Comparison of ENCODE assay signal across 12 mouse cellular contexts in genomic region chr11:54833833-54834232, GRCm38 (mm10). TPM values are rescaled to one million over a fixed set of nuclear protein-coding genes. Genes with fewer than 3 reads are reported as not detected.
DNase-seq lines count a peak whose midpoint lies in the region; ATAC-seq lines count a peak whose summit lies in the region.
"Had no signal": no experiment of that assay in that cellular context is flagged by ENCODE, and none has a peak within 500 bp of the region (broad histone marks: within the 10 kb centered on the region; RNA-seq: fewer than 3 reads in every experiment).

No protein-coding gene starts in this region.

- peak; percentile 88 for ATAC-seq in frontal cortex, adult (ENCODE audit: low TSS enrichment)
- ATAC-seq: intestine, embryonic 15.5 days had no signal

- DNase-seq in frontal cortex, postnatal 25 days (ENCODE audit: low spot score in 2 of 2): peak; percentile 42 to 61
- DNase-seq in layer of hippocampus, postnatal 25 days (ENCODE audit: extremely low spot score in 1 of 2, low spot score in 1 of 2): peak; percentile 36 to 44
- peak; percentile 56 to 79 for DNase-seq in right cerebral cortex, postnatal 10 days (ENCODE audit: low spot score in 2 of 2)
- DNase-seq in neural tube, embryonic 10.5 days (ENCODE audit: extremely low spot score, low spot score): no peak
- no peak for DNase-seq in retina, embryonic 14.5 days (ENCODE audit: low spot score)
- no peak for DNase-seq in heart, postnatal 4 days
- DNase-seq: adrenal gland, adult 8-10 months; kidney, postnatal 25 days; midbrain, embryonic 14.5 days; spleen, adult 18-20 months had no signal

RNA-seq across cellular contexts. Expression of gene Lyrm7, which starts 26.9 kb away (rescaled TPM):
- total RNA-seq in layer of hippocampus, postnatal 25 days (2021): 10 to 100 TPM; 24.0 to 41.7 TPM
- 10 to 100 TPM; 20.3 to 28.3 TPM for total RNA-seq in heart, postnatal 4 days (2021)

RNA-seq across cellular contexts. Expression of gene Hint1, which starts 32.4 kb away (rescaled TPM):
- 100 to 1,000 TPM; 262 to 295 TPM for total RNA-seq in layer of hippocampus, postnatal 25 days (2021)
- 100 to 1,000 TPM; 364 to 393 TPM for total RNA-seq in heart, postnatal 4 days (2021)

RNA-seq across cellular contexts. Expression of gene Cdc42se2, which starts 46.4 kb away (rescaled TPM):
- 100 to 1,000 TPM; 151 to 158 TPM for total RNA-seq in layer of hippocampus, postnatal 25 days (2021)
- total RNA-seq in heart, postnatal 4 days (2021): 10 to 100 TPM; 44.3 to 47.1 TPM

Comparison
In these comparisons a context has a peak if more than half of its experiments do, and no peak if none do; other contexts are left out.
1. DNase-seq: peak in frontal cortex, postnatal 25 days (2 of 2), layer of hippocampus, postnatal 25 days (2 of 2) and right cerebral cortex, postnatal 10 days (2 of 2); none in neural tube, embryonic 10.5 days (single experiment), retina, embryonic 14.5 days (single experiment) and heart, postnatal 4 days (single experiment).